Mouse (Mus musculus): ENCODE measurements around the gene Zyg11b.

Zyg11b gene

GRCm38 (mm10) chr4:108192821-108193323 lies 108.0 kb downstream of the Zyg11b start:
- DNase-seq (ENCODE audit: low spot score), result no peak

GRCm38 (mm10) chr4:108182278-108182677 lies 118.6 kb downstream of the Zyg11b start:
- no peak for DNase-seq (ENCODE audit: low spot score)

Data from urinary bladder, postnatal 14 days (tissue).